ENCODE assay signal across 12 mouse cellular contexts in genomic region chr2:72169451-72170100, GRCm38 (mm10).
DNase-seq lines count a peak whose midpoint lies in the region; ATAC-seq and TF ChIP-seq lines count a peak whose summit lies in the region.
"Had no signal": no experiment of that assay in that cellular context is flagged by ENCODE, and none has a peak within 500 bp of the region (broad histone marks: within the 10 kb centered on the region; RNA-seq: fewer than 3 reads in every experiment).

No protein-coding gene starts in this region.

- H3K9me3 ChIP-seq in kidney, embryonic 15.5 days (replicated peaks) = no peaks in the 10 kb centered on the region
- H3K9me3 ChIP-seq in heart, embryonic 16.5 days (replicated peaks; ENCODE audit: control insufficient read depth, low read length) = no peaks in the 10 kb centered on the region
- no peaks in the 10 kb centered on the region for H3K9me3 ChIP-seq in midbrain, postnatal 0 days (ENCODE audit: low read length)

- intact Hi-C loops in left cerebral cortex, postnatal 4 days (cut with DNase I) = no loop called here

- H3K36me3 ChIP-seq in kidney, embryonic 15.5 days = no peaks in the 10 kb centered on the region
- no peaks in the 10 kb centered on the region for H3K36me3 ChIP-seq in thymus, adult 2 months (ENCODE audit: control insufficient read depth, insufficient read depth, low read length)
- no peaks in the 10 kb centered on the region for H3K36me3 ChIP-seq in heart, embryonic 16.5 days (ENCODE audit: control insufficient read depth, insufficient read depth)
- no peaks in the 10 kb centered on the region; the same call in 1 of the 2 replicates for H3K36me3 ChIP-seq in midbrain, postnatal 0 days (ENCODE audit: insufficient read depth, low read length)

- H3K27ac ChIP-seq in kidney, embryonic 15.5 days = peak overlapping the region; percentile 59
- peak overlapping the region; percentile 92 for H3K27ac ChIP-seq in thymus, adult 2 months (ENCODE audit: control insufficient read depth, insufficient read depth, low read length)
- peak overlapping the region; percentile 90 for H3K27ac ChIP-seq in heart, embryonic 16.5 days (ENCODE audit: low read length)
- H3K27ac ChIP-seq in midbrain, postnatal 0 days (ENCODE audit: low read depth, low read length) = no peak overlapping the region
- H3K27ac ChIP-seq: hindbrain, embryonic 14.5 days had no signal

- TF ChIP-seq POLR2A in thymus, adult 2 months (IDR thresholded peaks at IDR 0.05; ENCODE audit: control insufficient read depth, extremely low read depth, insufficient read depth, low read length, poor library complexity) = no peak

- H3K9ac ChIP-seq in kidney, embryonic 15.5 days = no peak overlapping the region
- no peak overlapping the region for H3K9ac ChIP-seq in heart, embryonic 16.5 days (ENCODE audit: low read length)
- no peak overlapping the region for H3K9ac ChIP-seq in midbrain, postnatal 0 days (replicated peaks; ENCODE audit: low read length, poor library complexity, severe bottlenecking)
- H3K9ac ChIP-seq: hindbrain, embryonic 14.5 days had no signal

- H3K4me1 ChIP-seq in kidney, embryonic 15.5 days = peaks cover 16% of the 10 kb centered on the region
- H3K4me1 ChIP-seq in thymus, adult 2 months (replicated peaks; ENCODE audit: control insufficient read depth, insufficient read depth, low read length) = peaks cover 33% of the 10 kb centered on the region
- H3K4me1 ChIP-seq in heart, embryonic 16.5 days (ENCODE audit: control insufficient read depth, insufficient read depth, low read length) = peaks cover 39% of the 10 kb centered on the region
- no peaks in the 10 kb centered on the region for H3K4me1 ChIP-seq in midbrain, postnatal 0 days (ENCODE audit: insufficient read depth, low read length)

- H3K4me2 ChIP-seq in kidney, embryonic 15.5 days = no peak overlapping the region
- H3K4me2 ChIP-seq in heart, embryonic 16.5 days (ENCODE audit: low read depth, low read length) = peak overlapping the region; percentile 26; the same call in 1 of the 2 replicates
- no peak overlapping the region for H3K4me2 ChIP-seq in midbrain, postnatal 0 days (ENCODE audit: low read depth, low read length, poor library complexity, severe bottlenecking)
- H3K4me2 ChIP-seq: hindbrain, embryonic 14.5 days had no signal

- no peaks in the 10 kb centered on the region for H3K27me3 ChIP-seq in kidney, embryonic 15.5 days
- H3K27me3 ChIP-seq in thymus, adult 2 months (ENCODE audit: control insufficient read depth, insufficient read depth, low read length) = no peaks in the 10 kb centered on the region
- H3K27me3 ChIP-seq in heart, embryonic 16.5 days (ENCODE audit: control insufficient read depth, insufficient read depth, low read length) = no peaks in the 10 kb centered on the region
- no peaks in the 10 kb centered on the region for H3K27me3 ChIP-seq in midbrain, postnatal 0 days (ENCODE audit: insufficient read depth, low read length)

- 54% methylated on average over 9 of the region's 9 CpGs for WGBS in kidney, embryonic 15.5 days
- 62% methylated on average over 9 of the region's 9 CpGs for WGBS in thymus, adult 2 months
- WGBS in heart, embryonic 16.5 days = 13% methylated on average over 9 of the region's 9 CpGs
- 65% methylated on average over 9 of the region's 9 CpGs for WGBS in midbrain, postnatal 0 days

- 0 out of 2 replicates have a peak, but pooled peaks have one; percentile 43 for ATAC-seq in kidney, embryonic 15.5 days (replicated peaks; ENCODE audit: low FRiP score)
- ATAC-seq in heart, embryonic 16.5 days (replicated peaks; ENCODE audit: extremely low read depth, insufficient read depth, low FRiP score) = peak; percentile 73
- ATAC-seq in midbrain, postnatal 0 days (ENCODE audit: low FRiP score) = no peak

- DNase-seq in kidney, postnatal 36 days = no peak
- no peak for DNase-seq in thymus, adult 2 months
- no peak for DNase-seq in thymus, adult 18-20 months
- DNase-seq in mesoderm, embryonic 11.5 days (ENCODE audit: low read depth, low spot score) = peak; percentile 43
- DNase-seq in midbrain, postnatal 0 days (ENCODE audit: low spot score) = no peak
- no peak for DNase-seq in left cerebral cortex, postnatal 4 days
- DNase-seq: cerebellum, postnatal 14 days; kidney, postnatal 14 days; right cerebral cortex, adult 18-20 months had no signal

- TF ChIP-seq CTCF in thymus, adult 2 months (IDR thresholded peaks at IDR 0.05; ENCODE audit: borderline replicate concordance, control insufficient read depth, extremely low read depth, insufficient read depth, low read length, poor library complexity) = no peak
- TF ChIP-seq CTCF in midbrain, postnatal 0 days (IDR thresholded peaks at IDR 0.05) = no peak

- no peak overlapping the region for H3K4me3 ChIP-seq in kidney, embryonic 15.5 days (replicated peaks)
- H3K4me3 ChIP-seq in thymus, adult 2 months (ENCODE audit: control insufficient read depth, insufficient read depth, low read length) = no peak overlapping the region
- no peak overlapping the region for H3K4me3 ChIP-seq in heart, embryonic 16.5 days (ENCODE audit: low read length)
- H3K4me3 ChIP-seq in midbrain, postnatal 0 days (ENCODE audit: low read depth, low read length) = no peak overlapping the region
